Mouse (Mus musculus): ENCODE data around the gene 1600012H06Rik. TPM values are rescaled to one million over a fixed set of nuclear protein-coding genes. Genes with fewer than 3 reads are reported as not detected.

The 1600012H06Rik gene
- total RNA-seq, 2 experiments from 2014 or later = 8.3 to 8.4 TPM

Other genes with a start within 250 kb of the 1600012H06Rik start
- gene Thbs2, start 248.9 kb upstream of the 1600012H06Rik start, total RNA-seq (2021) = 10 to 100 TPM in 1 of 2 experiments, 1 to 10 TPM in 1; 4.6 to 11.9 TPM
- 1 to 10 TPM; 2.1 to 2.2 TPM for gene Wdr27, start within 50 bp of the 1600012H06Rik start, total RNA-seq (2021)
- 10 to 100 TPM; 49.9 to 51.1 TPM for gene Phf10, start 18.1 kb downstream of the 1600012H06Rik start, total RNA-seq (2021)
- 1 to 10 TPM; 1.7 to 3.5 TPM for gene 9030025P20Rik, start 35.3 kb downstream of the 1600012H06Rik start, total RNA-seq (2021)
- not detected for gene Gm3417, start 35.6 kb downstream of the 1600012H06Rik start, total RNA-seq (2021)
- 1 to 10 TPM; 1.9 to 2.3 TPM for gene Gm3435, start 67.0 kb downstream of the 1600012H06Rik start, total RNA-seq (2021)
- 10 to 100 TPM; 13.1 to 18.7 TPM for gene Ermard, start 98.0 kb downstream of the 1600012H06Rik start, total RNA-seq (2021)
- not detected for gene Tcte3, start 98.3 kb downstream of the 1600012H06Rik start, total RNA-seq (2021)
- under 1 TPM; 0.57 to 0.98 TPM for gene Gm3448, start 98.4 kb downstream of the 1600012H06Rik start, total RNA-seq (2021)